Mouse (Mus musculus): ENCODE data around the gene Eif4e2. TPM values are rescaled to one million over a fixed set of nuclear protein-coding genes. Genes with fewer than 3 reads are reported as not detected.

Gene Eif4e2
- total RNA-seq, 4 experiments from 2014 or later: 44.0 to 56.1 (median 49.0) TPM

- DNase-seq (ENCODE audit: low spot score): no peak
Observed at GRCm38 (mm10) chr1:87201848-87202247, 11.9 kb upstream of the Eif4e2 start.

DNA sequence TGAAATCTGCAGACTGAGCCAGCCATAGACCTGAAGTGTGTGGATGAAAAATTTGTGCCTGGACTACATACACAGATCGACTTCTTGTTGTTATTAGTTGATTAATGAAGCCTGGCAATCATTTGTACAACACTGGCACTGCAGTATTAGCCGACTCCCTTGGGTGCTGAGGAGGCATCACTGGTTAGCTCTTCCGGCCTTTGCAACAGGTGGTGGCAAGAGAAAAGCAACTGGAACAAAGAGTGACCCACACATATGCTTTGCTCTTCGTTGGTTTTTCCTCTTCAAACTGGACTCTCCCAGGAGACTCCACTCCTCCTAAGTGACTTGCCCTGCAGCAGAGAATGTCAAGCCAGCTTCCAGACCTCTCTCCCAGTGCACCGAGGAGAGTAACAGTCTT lies 9.9 kb upstream of the Eif4e2 start:
- no peak for DNase-seq (ENCODE audit: low spot score)

DNA sequence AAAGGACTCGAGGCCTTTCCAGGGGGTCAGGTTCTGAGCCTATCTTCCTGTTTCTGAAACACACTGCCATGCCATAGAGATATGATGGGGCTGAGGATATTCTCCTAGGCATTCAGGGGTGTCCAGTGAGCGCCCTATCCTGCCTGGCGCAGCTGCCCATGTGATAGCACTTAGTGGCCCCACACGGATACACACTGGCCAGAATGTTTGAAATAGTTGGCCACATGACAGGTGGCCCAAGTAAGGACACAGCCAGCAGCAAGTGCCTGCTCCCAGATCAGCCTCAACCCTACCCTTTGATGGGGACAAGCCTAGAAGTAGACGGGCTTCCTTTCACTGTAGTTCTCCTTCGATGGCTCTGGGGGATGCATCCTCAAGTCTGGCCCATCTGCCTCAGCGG lies 9.2 kb upstream of the Eif4e2 start, which contains the start of gene Chrng:
TSS of gene Chrng (plus strand) at position 193 of the 400 bp plus-strand sequence.
- DNase-seq (ENCODE audit: low spot score): no peak

- no peak for DNase-seq (ENCODE audit: low spot score)
Observed at GRCm38 (mm10) chr1:87205038-87205437, 8.7 kb upstream of the Eif4e2 start.

GRCm38 (mm10) chr1:87205502-87205901 lies 8.2 kb upstream of the Eif4e2 start:
- DNase-seq (ENCODE audit: low spot score): no peak

DNA sequence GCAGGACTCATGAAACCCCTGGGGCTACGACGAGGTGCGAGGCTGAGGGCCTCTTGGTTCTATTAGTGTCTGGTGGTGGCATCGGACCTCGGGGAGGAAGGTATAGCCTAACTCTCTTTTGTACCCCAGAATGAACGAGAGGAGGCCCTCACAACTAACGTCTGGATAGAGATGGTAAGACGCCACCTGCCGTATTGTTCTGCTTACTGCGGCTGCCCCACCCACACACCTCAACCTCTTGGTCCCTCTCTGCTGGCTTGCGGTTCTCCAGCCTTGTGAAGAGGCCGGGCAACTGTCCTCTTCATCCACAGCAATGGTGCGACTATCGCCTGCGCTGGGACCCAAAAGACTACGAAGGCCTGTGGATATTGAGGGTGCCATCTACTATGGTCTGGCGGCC lies 7.4 kb upstream of the Eif4e2 start:
- no peak for DNase-seq (ENCODE audit: low spot score)

GRCm38 (mm10) chr1:87211431-87211830 lies 2.3 kb upstream of the Eif4e2 start:
- no peak for DNase-seq (ENCODE audit: low spot score)

DNA sequence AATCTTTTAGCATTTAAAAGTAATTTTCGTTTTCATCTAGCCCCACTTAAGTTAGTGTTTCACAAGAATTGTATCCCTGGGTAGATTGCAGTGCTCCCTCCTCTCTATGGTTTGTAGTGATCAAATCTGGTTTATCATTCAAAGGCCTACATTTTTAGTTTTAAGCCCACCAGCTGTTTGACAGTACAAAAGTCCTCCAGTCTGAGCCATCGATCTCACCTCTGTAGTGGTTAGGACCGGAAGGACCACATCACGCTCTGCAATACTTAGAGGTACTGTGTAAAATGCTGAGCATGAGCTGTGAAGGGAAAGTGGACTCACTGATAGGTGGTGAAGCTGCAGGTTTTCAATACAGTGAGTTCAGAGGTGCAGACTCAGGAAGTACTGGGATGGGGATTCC lies 1.0 kb downstream of the Eif4e2 start:
- no peak for DNase-seq (ENCODE audit: low spot score)

- no peak for DNase-seq (ENCODE audit: low spot score)
Observed at GRCm38 (mm10) chr1:87217938-87218337, 4.2 kb downstream of the Eif4e2 start.

- no peak for DNase-seq (ENCODE audit: low spot score)
Observed at GRCm38 (mm10) chr1:87225739-87226138, 12.0 kb downstream of the Eif4e2 start.

GRCm38 (mm10) chr1:87226409-87227159 lies 12.9 kb downstream of the Eif4e2 start:
- no peak for DNase-seq (ENCODE audit: low spot score)

DNA sequence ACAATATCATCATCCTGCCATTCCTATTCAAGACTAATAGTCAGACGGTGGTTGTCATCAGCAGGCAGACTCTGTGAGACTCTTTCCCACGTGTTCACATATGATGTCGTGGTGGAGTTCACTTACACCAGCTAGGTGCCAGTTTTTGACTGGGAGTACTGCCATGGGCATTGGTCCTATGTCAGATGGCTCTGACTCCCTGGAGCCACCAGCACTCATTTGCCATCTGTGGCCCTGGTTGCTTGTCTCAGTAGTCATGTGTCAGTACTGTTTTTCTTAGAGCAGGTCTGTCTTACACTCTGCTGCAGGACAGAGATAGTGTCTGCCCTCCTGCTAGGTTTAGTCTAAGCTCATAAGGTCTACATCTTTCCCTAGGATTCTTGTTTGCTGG lies 13.4 kb downstream of the Eif4e2 start:
- peak; percentile 11 for DNase-seq (ENCODE audit: low spot score)

- DNase-seq (ENCODE audit: low spot score): no peak
Observed at GRCm38 (mm10) chr1:87230606-87231005, 16.9 kb downstream of the Eif4e2 start.

DNA sequence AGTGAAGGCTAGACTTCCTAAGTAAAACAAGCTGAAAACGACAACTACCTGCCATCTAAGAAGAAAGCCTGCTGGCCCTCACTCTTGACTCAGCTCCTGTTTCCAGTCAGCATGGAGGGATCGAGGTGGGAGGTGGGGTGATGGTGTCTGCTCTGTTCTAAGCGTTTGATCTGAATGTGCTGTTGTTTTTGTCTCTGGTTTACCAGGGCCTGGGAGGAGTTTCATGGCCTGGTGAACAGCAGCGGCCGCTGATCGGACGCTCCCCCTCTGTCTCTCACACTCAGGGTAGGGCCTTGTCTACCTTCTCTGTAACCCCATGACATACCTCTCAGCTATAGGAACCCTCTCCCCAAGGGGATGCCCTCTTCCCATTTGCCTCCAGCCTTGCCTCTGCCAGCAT lies 18.5 kb downstream of the Eif4e2 start:
- DNase-seq (ENCODE audit: low spot score): no peak

GRCm38 (mm10) chr1:87239056-87239455 lies 25.3 kb downstream of the Eif4e2 start:
- DNase-seq (ENCODE audit: low spot score): no peak

DNA sequence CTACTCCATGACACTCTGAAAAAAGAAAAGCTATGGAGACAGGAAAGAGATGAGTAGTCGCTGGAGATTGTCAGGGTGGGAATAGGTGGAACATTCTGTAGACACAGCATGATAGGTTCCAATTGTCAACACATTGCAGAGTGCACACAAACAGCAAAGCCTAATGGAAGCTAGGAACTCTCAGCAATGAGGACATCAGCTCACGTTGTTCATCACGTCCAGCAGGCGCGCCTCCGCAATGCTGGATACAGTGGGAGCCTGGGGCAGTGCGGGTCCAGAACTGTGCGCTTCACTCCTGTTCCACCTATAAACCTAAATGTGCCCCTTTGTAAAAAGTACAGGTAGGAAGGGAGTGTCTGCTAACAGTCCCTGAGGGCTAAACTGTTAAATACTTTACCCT lies 29.3 kb downstream of the Eif4e2 start:
- no peak for DNase-seq (ENCODE audit: low spot score)

DNA sequence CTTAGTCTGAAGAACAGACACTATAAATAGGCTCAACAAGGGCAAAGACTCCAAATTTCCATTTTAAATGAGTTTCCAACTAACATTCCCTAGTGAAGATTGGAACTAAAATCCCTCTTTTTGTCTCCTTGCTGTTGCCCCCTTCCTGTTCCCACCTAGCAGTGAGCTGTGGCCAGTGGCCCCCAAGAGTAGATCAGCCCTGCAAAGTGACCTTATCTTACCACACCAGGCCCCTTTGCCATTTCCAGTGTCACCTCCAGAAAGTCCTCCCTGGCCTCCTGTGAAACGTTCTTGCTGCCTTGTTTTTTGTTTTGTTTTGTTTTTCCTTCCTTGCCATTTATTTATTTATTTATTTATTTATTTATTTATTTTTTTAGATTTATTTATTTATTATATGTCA lies 31.7 kb downstream of the Eif4e2 start:
- DNase-seq (ENCODE audit: low spot score): no peak

GRCm38 (mm10) chr1:87245929-87246815 lies 32.5 kb downstream of the Eif4e2 start:
- DNase-seq (ENCODE audit: low spot score): peak; percentile 60

DNA sequence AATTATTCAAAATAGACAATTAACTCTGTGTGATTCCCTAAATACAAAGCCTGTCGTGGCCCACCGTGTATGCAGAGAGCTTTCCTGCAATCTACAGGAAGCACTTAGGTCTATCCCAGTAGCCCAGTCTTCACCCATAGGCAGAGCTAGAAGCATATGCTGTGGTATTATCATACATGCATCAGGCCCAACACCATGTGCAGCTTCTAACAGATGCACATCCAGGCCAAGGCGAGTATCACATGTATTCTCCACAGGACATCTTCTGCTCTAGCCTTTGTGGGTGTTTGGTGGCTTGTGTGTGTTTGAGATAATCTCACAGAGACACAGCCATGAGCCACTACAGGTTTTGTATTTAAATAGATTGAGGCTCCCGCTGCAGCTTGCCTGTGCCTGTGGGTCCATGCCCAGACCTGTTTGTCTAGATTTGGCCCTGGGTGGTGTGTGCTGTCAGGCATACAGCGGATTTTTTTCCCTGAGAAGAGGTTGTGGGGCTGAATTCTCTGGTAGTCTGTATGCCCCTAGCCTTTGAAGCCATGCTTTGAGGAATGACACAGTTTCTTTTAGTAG lies 38.4 kb downstream of the Eif4e2 start:
- no peak for DNase-seq (ENCODE audit: low spot score)

- DNase-seq (ENCODE audit: low spot score): no peak
Observed at GRCm38 (mm10) chr1:87255173-87255572, 41.5 kb downstream of the Eif4e2 start.

- no peak for DNase-seq (ENCODE audit: low spot score)
Observed at GRCm38 (mm10) chr1:87257691-87258090, 44.0 kb downstream of the Eif4e2 start.

GRCm38 (mm10) chr1:87258484-87258883 lies 44.8 kb downstream of the Eif4e2 start:
- no peak for DNase-seq (ENCODE audit: low spot score)

Measured in heart, adult 8-10 months (tissue).